Mouse (Mus musculus): ENCODE data around the gene Lrrc75a.

DNA sequence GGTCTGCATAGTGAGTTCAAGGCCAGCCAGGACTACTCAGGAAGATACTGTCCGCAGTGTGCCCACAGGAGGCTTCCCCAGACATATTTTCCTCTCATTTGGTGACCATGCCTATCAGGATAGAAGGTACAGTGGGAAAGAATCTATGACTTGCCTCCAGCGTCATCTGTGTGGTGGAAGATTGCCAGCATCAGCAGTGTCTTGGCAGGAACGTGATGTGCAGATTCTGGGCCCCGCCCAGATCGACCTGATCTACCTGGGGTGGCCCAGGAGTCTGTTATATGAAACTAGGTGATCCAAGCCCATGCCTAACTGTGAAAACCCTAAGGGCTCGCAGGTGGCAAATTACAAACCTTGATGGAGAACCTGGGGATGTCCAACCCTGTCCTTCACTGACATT lies 21.7 kb upstream of the Lrrc75a start:
- TF ChIP-seq POLR2A (IDR thresholded peaks at IDR 0.05; ENCODE audit: borderline replicate concordance, low read depth, low read length) (no peak), CTCF (IDR thresholded peaks at IDR 0.05; ENCODE audit: low read depth, low read length) (no peak)

All from bone marrow macrophage, adult 2 months (primary cell).